Mouse (Mus musculus): Measurements from ENCODE around the gene Hoxa2.
A peak's percentile ranks its signal among the peaks of the same experiment; 100 is the strongest.

Gene Hoxa2

GRCm38 (mm10) chr6:52179690-52180089, 15.1 kb upstream of the Hoxa2 start:
- DNase-seq (ENCODE audit: low read depth): no peak

- peak; percentile 60 for DNase-seq (ENCODE audit: low read depth)
Observed at GRCm38 (mm10) chr6:52178918-52179665, 14.5 kb upstream of the Hoxa2 start.

DNA sequence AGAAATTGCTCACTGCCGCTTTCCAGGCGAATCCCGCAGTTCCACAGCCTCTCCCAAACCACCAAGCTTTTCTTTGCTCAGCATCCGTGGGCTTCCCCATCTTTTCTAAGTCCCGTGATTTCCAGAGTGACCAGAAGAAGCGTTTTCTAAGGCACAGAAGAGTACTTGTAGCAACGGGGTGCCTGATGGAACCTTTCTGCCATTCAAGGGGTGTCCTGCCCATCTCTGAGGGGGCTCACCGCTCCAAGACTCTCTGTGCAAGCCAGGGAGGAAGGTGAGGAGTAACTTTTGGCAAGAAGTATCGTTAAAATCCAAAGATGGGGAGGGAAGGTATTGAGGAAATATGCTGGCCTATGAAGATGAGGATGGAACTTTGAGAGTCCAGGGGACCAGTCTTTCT, 13.2 kb upstream of the Hoxa2 start:
- peak; percentile 53 for DNase-seq (ENCODE audit: low read depth)

- DNase-seq (ENCODE audit: low read depth): peak; percentile 84
Observed at GRCm38 (mm10) chr6:52177061-52177735, 12.6 kb upstream of the Hoxa2 start, which contains the start of gene 5730596B20Rik. 5730596B20Rik (plus strand) TSS chr6:52177498.

DNA sequence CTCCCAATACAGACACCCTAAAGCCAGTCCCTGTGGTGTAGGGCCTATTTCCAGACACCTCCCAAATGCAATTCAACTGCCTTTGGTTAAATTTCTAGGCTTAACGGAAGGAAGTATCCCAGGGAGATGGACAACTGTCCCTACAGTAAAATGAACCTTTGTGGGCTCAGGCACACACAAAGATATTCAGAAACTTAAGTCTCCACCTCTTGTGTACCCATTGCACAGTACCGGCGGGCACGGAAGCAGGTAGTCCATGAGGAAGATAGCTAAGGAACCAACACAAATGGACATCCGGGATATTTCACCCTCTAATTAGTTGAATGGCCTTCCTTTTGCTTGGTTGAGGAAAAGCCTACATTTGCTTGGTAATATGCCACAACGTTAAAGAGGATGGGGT, 11.8 kb upstream of the Hoxa2 start:
- DNase-seq (ENCODE audit: low read depth): no peak

- DNase-seq (ENCODE audit: low read depth): peak; percentile 72
Observed at GRCm38 (mm10) chr6:52175864-52176263, 11.2 kb upstream of the Hoxa2 start.

GRCm38 (mm10) chr6:52174968-52175751, 10.5 kb upstream of the Hoxa2 start:
- DNase-seq (ENCODE audit: low read depth): peak; percentile 76

DNA sequence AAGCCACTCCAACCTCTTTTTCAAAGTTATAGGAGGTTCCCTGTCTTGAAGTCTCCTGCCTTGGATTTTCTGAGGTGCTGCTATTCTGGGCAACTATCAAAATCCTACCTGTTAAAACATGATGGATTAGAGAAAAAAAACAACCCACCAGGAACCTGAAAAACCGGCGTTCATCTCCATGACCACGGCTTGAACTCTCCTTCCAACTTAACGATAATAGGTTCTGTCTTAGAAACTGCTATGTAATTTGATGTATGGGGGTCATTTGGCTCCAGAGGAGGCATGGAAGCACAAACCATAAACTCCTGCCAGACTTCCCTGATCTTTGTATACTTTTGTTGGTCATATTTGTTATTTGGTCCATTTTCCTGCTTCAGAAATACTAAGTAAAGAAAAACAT, 9.0 kb upstream of the Hoxa2 start:
- DNase-seq (ENCODE audit: low read depth): no peak

DNA sequence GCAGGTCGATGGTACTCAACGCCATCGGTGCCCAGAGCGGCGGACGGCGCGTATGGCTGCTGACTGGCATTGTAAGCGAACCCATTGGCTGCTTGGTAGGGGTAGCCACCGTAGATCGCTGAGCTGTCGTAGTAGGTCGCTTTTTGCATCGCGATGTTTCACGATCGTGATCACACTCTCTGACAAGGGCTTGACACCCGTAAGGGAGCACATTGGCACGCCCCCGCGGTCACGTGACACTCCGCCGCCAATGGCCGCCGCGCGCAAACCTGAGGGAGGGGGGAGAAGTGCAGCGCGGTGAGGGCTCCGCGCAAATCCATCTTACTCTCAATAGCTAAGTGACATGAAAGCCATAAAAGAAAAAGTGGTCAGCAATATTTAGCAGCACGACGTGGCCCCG, 7.9 kb upstream of the Hoxa2 start:
- DNase-seq (ENCODE audit: low read depth): peak; percentile 95

GRCm38 (mm10) chr6:52171938-52172337, 7.3 kb upstream of the Hoxa2 start:
- no peak for DNase-seq (ENCODE audit: low read depth)

- DNase-seq (ENCODE audit: low read depth): peak; percentile 94
Observed at GRCm38 (mm10) chr6:52171331-52171730, 6.7 kb upstream of the Hoxa2 start.

DNA sequence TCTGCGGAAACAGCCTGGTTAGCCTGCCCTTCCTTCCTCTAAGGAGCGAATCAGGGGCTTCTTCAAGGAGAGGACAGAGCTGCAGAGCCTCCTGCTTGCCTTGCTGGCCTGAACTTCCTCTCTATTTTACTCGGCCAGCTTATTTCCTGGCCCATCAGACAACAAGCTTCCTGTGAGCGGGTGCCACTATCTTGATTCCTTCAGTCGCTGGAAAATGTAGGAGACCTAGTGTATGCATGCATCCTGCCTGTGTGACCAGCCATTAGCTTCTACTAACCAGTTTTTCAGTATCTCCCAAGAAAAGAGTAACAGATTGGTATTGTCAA, 6.2 kb upstream of the Hoxa2 start:
- no peak for DNase-seq (ENCODE audit: low read depth)

DNA sequence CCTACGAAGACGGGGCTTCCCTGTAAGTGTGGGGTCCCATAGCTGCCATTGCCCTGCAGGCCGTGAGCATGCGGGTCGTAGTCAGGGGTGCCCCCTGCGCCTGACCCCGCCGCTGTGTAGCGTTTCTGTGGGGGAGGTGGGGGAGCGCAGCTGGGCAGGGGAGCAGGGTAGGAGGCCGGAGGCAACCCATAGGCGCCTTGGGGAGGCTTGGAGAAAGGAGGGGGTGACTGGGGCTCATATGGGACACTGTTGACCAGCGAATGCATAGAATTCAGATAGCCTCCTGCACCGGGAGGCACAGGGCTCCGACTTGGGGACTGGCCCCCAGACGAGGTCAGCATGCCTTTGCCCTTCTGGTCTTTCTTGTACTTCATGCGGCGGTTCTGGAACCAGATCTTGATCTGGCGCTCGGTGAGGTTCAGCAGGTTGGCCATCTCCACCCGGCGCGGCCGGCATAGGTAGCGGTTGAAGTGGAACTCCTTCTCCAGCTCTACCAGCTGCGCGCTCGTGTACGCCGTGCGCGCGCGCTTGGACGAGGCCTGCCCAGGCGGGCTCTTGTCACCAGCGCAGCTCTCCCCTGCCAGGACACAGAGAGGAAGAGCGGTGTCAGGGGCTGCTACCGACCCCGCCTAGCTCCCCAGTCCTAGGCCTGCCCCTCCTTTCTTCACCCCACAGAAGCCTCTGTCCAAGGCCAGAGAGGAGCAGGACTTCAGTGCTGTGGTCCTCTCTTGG, 5.7 kb upstream of the Hoxa2 start:
- peak; percentile 61 for DNase-seq (ENCODE audit: low read depth)

DNA sequence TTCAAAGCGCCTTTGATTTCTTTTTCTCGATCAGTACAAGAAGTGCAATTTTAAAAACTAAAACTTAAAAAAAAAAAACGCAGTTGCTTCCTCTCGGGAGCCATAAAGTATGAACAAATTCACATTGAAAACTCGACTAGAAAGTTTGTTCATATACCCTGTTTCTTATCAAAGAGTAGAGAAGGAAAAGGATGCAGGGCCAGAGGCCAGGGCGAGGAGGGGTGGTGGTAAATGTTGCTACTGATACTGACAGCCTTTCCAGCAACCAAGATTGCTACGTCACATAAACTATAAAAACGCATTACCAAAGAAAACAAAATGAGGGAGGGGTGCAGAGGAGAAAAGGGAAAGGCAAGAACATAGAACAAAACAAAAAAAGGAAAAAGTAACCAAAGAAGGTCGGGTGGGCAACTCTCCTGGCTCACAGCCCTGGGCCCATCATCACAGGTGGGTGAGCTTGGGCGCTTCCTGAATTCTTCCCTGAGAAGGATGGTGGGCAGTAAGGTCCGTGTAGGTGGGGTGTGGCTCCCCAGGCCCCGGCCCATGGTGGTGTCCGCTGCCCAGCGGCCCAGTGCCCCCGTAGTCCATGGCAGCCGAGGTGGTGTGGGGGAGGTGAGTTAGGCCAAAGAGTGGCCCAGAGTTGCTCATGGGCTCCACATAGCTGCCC, 5.0 kb upstream of the Hoxa2 start:
- DNase-seq (ENCODE audit: low read depth): peak; percentile 52

DNA sequence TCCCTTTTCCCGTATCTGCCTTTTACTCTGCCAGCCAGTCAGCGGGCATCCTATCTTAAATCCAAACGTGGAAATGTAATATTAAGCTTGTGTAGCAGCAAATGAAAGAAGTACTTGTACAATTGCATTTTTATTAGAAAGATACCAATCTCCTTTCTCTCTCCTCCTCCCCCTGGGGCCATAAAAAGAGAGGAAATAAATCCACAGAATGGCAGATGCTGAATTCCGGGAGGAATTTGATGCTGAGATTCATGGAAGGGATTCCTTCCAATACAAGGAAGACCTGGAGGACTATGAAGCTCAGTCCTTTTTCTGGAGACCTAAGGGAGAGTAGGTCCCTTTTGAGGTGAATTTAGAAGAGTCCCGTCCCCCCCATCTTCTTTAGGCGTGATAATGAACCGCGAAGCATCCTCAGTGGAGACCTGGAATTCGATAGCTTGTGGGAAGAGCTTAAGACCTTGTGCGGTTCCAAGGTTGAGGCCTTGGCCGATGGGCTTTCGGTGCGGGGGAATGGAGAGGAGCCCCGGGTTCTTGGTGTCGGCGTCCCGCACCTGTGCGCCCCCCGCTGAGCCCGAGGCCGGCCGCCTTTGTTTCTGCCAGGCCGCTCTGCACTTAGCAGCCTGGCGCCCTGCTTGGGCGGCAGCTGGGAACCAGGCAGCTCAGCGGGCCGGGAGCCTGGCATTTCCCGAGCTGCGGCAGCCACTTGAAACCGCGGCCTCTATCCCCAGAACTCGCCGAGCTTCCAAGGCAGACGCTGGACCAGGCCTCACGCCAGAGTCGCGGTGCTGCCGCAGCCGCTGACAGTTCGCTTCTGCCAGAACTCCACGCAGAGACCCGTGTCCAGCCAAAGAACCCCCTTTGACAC, 3.8 kb upstream of the Hoxa2 start:
- peak; percentile 77 for DNase-seq (ENCODE audit: low read depth)

- peak; percentile 69 for DNase-seq (ENCODE audit: low read depth)
Observed at GRCm38 (mm10) chr6:52167736-52168161, 3.1 kb upstream of the Hoxa2 start.

DNA sequence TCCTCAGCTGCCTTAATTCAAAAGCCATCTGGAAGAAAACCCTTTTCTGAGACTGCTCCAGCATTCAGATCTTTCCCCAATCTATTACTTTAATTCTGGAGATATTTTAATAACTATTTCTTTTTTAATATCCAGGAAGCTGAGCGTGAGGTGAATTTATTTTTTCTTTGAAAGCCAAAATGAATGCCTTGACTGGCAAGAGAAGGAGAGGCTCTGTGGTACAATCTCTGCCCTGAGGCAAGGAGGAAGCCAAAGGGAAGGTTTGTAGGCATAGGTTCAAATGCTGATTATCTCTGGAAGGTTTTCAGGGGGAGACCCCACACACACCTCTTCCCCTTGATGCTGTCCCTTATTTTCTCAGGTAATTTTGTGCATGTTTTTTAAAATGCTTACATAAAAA, 2.5 kb upstream of the Hoxa2 start:
- DNase-seq (ENCODE audit: low read depth): peak; percentile 58

- DNase-seq (ENCODE audit: low read depth): peak; percentile 71
Observed at GRCm38 (mm10) chr6:52166431-52167077, 1.9 kb upstream of the Hoxa2 start.

DNA sequence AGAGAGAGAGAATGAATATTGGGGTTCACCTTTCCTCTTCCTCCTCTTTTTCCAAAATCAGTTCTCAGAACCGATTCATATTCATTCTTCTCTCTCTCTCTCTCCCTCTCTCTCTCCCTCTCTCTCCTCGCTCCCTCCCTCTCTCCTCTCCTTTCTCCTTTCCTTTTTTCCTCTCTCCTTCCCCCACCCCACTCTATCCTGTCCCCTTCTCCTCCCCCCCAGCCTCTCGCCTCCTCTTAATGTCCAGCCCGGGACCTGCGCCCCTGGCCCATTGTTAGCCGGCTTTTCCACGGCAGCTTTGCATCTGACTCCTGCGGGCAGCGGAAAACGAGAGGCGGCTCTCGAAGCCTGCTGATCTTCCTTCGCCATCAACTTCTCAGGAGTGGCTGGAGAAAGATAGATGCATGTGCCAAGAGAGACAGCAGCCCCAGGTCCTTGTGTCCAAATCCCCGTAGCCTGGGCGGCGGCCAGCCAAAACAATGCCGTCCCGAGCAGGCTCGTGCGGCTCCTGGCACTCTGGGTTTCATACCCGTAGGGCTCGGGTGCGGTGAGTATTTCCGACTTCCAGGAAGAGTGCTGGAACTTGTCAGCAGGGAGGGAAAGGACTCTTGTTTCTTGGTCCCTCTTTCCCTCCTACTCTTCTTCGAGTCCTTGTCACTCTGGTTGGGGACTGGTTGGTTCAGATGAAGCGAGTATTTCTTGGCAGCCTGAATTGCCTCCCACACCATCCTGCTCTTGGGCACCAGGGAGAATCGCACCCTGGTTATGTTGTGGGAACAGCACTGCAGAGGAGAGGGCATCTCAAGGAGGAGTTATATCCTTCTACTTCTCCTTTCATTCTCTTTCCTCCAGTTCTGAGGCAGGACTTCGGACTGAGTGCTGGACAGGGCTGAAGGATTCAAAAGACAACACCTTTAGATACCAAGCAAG, 1.1 kb upstream of the Hoxa2 start:
- DNase-seq (ENCODE audit: low read depth): peak; percentile 83

Measured in NIH3T3 (cell line).